In the genomic region with DNA sequence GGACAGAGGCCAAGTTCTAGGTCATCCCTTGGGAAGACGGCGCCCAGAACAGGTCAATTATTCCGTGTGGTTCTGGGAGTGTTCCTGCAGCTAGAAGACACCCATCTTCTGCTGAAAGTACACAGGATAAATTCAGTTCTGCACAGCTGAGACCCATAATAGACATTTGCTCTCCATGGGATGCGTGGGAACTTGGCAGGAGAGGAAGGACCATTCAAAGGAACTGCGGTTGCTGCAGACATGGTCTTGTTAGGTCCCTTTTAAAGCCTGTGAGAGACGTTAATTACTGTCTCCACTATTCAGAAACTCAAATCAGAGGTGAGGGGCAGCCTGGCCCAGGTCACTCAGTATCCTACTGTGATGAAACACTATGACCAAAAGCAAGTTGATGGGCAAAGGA, we compare ENCODE assay signal across 23 mouse cellular contexts.
DNase-seq lines count a peak whose midpoint lies in the region; ATAC-seq lines count a peak whose summit lies in the region.
"Had no signal": no experiment of that assay in that cellular context is flagged by ENCODE, and none has a peak within 500 bp of the region (broad histone marks: within the 10 kb centered on the region; RNA-seq: fewer than 3 reads in every experiment).

No protein-coding gene starts in this region.

- no peak for ATAC-seq in megakaryocyte, adult 5-6 weeks (ENCODE audit: poor library complexity, severe bottlenecking)
- ATAC-seq: activated CD4-positive, CD25-positive, alpha-beta regulatory T cell, adult 4 months; CD4-positive, CD25-positive, alpha-beta regulatory T cell, adult 4 months; forebrain, embryonic 14.5 days; forebrain, postnatal 0 days; hindbrain, postnatal 0 days; inflammation-experienced regulatory T-cells, adult 6 months had no signal

- intact Hi-C loops in left cerebral cortex, postnatal 14 days (cut with DNase I) = no loop called here
- intact Hi-C loops in left cerebral cortex, postnatal 4 days (cut with DNase I) = no loop called here

- DNase-seq in layer of hippocampus, adult 11-12 months (ENCODE audit: low spot score) = peak; percentile 16
- DNase-seq in layer of hippocampus, adult 9-10 months (ENCODE audit: low spot score) = no peak
- peak; percentile 15 to 38 for DNase-seq in left cerebral cortex, postnatal 14 days (ENCODE audit: low spot score in 2 of 2)
- DNase-seq in left cerebral cortex, postnatal 4 days = no peak
- DNase-seq in Muller cell, postnatal 12 days (ENCODE audit: inconsistent ontology term) = peak; percentile 59
- peak; percentile 36 for DNase-seq in brain, adult 2 months (ENCODE audit: low read depth, low spot score)
- DNase-seq: adrenal gland, postnatal 10 days; adrenal gland, postnatal 36 days; cerebellum, adult 11 months; cerebellum, adult 2 months; cerebellum, adult 9-11 months; cerebellum, postnatal 25 days; forebrain, postnatal 0 days; gastrocnemius, postnatal 25 days; heart, adult 18-20 months; heart, postnatal 10 days; heart, postnatal 36 days had no signal

Comparison
In these comparisons a context has a peak if more than half of its experiments do, and no peak if none do; other contexts are left out.
1. DNase-seq: peak in layer of hippocampus, adult 11-12 months (single experiment), left cerebral cortex, postnatal 14 days (2 of 2), Muller cell, postnatal 12 days (single experiment) and brain, adult 2 months (single experiment); none in layer of hippocampus, adult 9-10 months (single experiment) and left cerebral cortex, postnatal 4 days (single experiment).